Mouse (Mus musculus) liver, postnatal 0 days (tissue): ENCODE measurements at regions not wholly inside any gene's neighbourhood (a gene's known extent, or its start where the extent isn't known, plus 50 kb on each side); places are given as distances from the start of the nearest gene placed in this dataset. TPM values are rescaled to one million over a fixed set of nuclear protein-coding genes. Genes with fewer than 3 reads are reported as not detected.

Experiments used
- ATAC-seq: fragments of 200-750 bp; cut with Nextera tagmentation; 2 replicates; pipeline ENCODE4 v1.8.0; 2017; ENCODE audit warnings: mild to moderate bottlenecking, moderate library complexity
- DNase-seq: peaks from one replicate; pipeline ENCODE4 v3.0.0-alpha.2; 2016
- H3K27ac ChIP-seq: fragments of 300-500 bp; sonication (generic); 2 replicates; pipeline ENCODE4 v1.5.1; 2014; ENCODE audit warnings: antibody characterized with exemption, moderate library complexity, mild to moderate bottlenecking, low read depth
- H3K27me3 ChIP-seq: fragments of 300-500 bp; sonication (generic); 2 replicates; pipeline ENCODE4 v1.6.1; 2014; ENCODE audit warnings: low read length, control low read depth, mixed read lengths; ENCODE audit not compliant: insufficient read depth
- H3K36me3 ChIP-seq: fragments of 300-500 bp; sonication (generic); replicated peaks from 2 replicates; pipeline ENCODE4 v1.6.1; 2014; ENCODE audit warnings: mild to moderate bottlenecking, control low read depth, low read length, moderate library complexity, mixed read lengths; ENCODE audit not compliant: insufficient read depth
- H3K4me1 ChIP-seq: fragments of 300-500 bp; sonication (generic); 2 replicates; pipeline ENCODE4 v1.6.1; 2014; ENCODE audit warnings: antibody characterized with exemption, mild to moderate bottlenecking, control low read depth; ENCODE audit not compliant: insufficient read depth
- H3K4me2 ChIP-seq: fragments of 300-500 bp; sonication (generic); 2 replicates; pipeline ENCODE4 v1.6.1; 2014; ENCODE audit warnings: low read depth, mild to moderate bottlenecking, low read length, moderate library complexity, mixed read lengths
- H3K4me3 ChIP-seq: fragments of 300-500 bp; sonication (generic); 2 replicates; pipeline ENCODE4 v1.5.1; 2014; ENCODE audit warnings: low read depth, low read length
- H3K9ac ChIP-seq: fragments of 300-500 bp; sonication (generic); replicated peaks from 2 replicates; pipeline ENCODE4 v1.6.1; 2014; ENCODE audit warnings: mild to moderate bottlenecking, moderate library complexity
- H3K9me3 ChIP-seq: fragments of 300-500 bp; sonication (generic); 2 replicates; pipeline ENCODE4 v1.6.1; 2016; ENCODE audit warnings: mild to moderate bottlenecking, control low read depth, low read length, mixed read lengths
- CTCF ChIP-seq: sonication (generic); IDR thresholded peaks from 2 replicates; pipeline ENCODE4 v1.5.1; 2016; ENCODE audit warnings: antibody characterized with exemption, low read depth
- EP300 ChIP-seq: IDR thresholded peaks from 2 replicates; pipeline ENCODE4 v1.6.1; 2016; ENCODE audit warnings: antibody characterized with exemption, low read depth, mild to moderate bottlenecking
- WGBS: fragments of 180-500 bp; shearing (Covaris S2); extraction: QIAGEN DNeasy Blood & Tissue Kit; methylation state at CpG from one replicate; pipeline ENCODE4 v1.1.7; 2014; ENCODE audit not compliant: insufficient replicate concordance; 5-methylcytosine and 5-hydroxymethylcytosine counted together
- microRNA counts: library from miRNA; unstranded; fragments of <30 nt; microRNA quantifications from one replicate; lab custom pipeline; 2015
- microRNA-seq: library from miRNA; unstranded; fragments of <30 nt; microRNA quantifications from one replicate; pipeline ENCODE4, GENCODE M21; 2016

DNA sequence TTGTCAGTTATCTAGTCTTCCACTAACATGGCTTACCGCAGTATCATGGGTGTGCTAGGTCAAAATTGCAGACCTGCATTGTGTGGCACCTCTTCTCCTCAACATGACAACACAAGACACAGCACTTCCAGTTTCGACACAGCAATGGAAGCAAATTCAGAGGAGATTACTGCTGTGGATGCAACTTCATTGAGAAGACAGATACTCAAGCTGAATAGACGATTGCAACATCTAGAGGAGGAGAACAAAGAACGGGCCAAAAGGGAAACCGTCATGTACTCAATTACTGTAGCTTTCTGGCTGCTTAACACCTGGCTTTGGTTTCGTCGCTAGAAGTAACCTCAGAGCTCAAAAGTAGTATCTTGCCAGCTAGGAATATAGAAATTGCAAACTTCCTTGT is 368.4 kb downstream of the Tex13c3 start:
- ATAC-seq (no peak), DNase-seq (no peak)
- Histone ChIP-seq H3K36me3 (no peaks in the 10 kb centered on the region), H3K27ac (no peak overlapping the region), H3K4me1 (no peaks in the 10 kb centered on the region), H3K4me3 (no peak overlapping the region), H3K9me3 (no peaks in the 10 kb centered on the region), H3K9ac (no peak overlapping the region), H3K27me3 (no peaks in the 10 kb centered on the region), H3K4me2 (no peak overlapping the region)
- TF ChIP-seq EP300 (no peak), CTCF (no peak)
- WGBS: 62% methylated on average over 7 of the region's 7 CpGs

DNA sequence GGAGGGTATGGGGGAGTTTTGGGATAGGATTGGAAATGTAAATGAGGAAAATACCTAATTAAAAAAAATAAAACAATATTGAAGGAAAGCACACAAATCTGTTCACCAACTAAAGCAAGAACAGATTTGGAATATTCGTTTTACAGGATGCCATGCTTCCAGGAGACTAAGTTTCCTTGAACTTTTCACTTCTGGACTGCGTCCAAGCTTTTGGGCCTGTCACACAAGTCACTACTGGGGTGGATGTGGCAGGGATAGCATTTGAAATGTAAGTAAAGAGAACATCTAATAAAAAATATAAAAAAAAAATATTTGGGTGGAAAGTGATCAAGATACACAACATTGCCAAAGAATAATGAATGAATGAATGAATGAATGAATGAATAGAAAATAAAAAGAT is 378.2 kb downstream of the Tex13c3 start:
- Histone ChIP-seq H3K4me3 (no peak overlapping the region), H3K27ac (no peak overlapping the region), H3K4me1 (no peaks in the 10 kb centered on the region), H3K36me3 (no peaks in the 10 kb centered on the region), H3K9ac (no peak overlapping the region), H3K9me3 (no peaks in the 10 kb centered on the region), H3K4me2 (no peak overlapping the region), H3K27me3 (no peaks in the 10 kb centered on the region)
- no peak for TF ChIP-seq EP300
- no peak for TF ChIP-seq CTCF
- 63% methylated on average over 2 of the region's 2 CpGs for WGBS
- ATAC-seq (no peak), DNase-seq (no peak)

DNA sequence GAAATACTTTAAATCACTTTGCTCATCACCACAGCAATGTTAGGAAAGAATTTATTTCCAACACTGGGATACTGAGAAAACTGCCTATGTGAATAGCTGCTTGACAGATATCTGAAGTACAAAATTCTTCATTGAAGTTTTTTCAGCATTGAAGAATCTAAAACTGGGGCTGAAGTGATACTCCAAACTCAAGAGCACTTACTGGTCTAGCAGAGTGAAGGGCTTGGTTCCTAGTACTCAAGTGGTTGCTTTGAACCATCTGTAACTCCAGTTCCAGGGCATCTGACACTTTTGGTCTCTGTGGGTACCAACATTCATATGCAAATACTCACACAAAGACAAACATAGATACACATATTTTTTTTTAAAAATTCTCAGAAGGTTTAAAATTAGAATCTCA is 385.2 kb downstream of the Tex13c3 start:
- Histone ChIP-seq H3K4me1 (no peaks in the 10 kb centered on the region), H3K4me2 (no peak overlapping the region), H3K36me3 (no peaks in the 10 kb centered on the region), H3K4me3 (no peak overlapping the region), H3K9me3 (no peaks in the 10 kb centered on the region), H3K27ac (no peak overlapping the region), H3K9ac (no peak overlapping the region), H3K27me3 (no peaks in the 10 kb centered on the region)
- no peak for TF ChIP-seq CTCF
- TF ChIP-seq EP300: no peak
- no peak for ATAC-seq
- DNase-seq: no peak

DNA sequence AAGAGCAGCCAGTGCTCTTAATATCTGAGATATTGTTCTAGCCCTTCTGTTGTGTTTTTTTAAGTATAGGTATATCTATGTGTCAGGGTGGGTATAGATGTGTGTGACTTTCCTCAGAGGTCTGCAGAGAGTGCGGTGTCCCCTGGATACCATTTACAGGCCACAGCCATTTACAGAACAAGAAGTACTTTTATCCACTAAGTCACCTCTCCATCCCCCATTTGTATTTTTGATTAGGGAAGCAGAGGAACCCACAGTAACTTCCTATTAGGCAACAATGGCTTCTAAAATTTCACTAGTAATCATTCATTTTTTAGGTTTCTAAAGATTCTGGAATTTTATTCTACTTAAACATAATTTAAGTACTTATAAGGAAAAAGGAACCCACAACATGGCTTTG is 396.7 kb downstream of the Tex13c3 start:
- no peaks in the 10 kb centered on the region for H3K36me3 ChIP-seq
- no peak overlapping the region for H3K27ac ChIP-seq
- H3K4me2 ChIP-seq: no peak overlapping the region
- H3K27me3 ChIP-seq: no peaks in the 10 kb centered on the region
- no peak for DNase-seq
- WGBS: 65% methylated on average over 1 of the region's 1 CpGs
- H3K4me1 ChIP-seq: no peaks in the 10 kb centered on the region
- no peak for TF ChIP-seq EP300
- no peak for TF ChIP-seq CTCF
- H3K4me3 ChIP-seq: no peak overlapping the region
- no peak for ATAC-seq
- no peaks in the 10 kb centered on the region for H3K9me3 ChIP-seq
- no peak overlapping the region for H3K9ac ChIP-seq

DNA sequence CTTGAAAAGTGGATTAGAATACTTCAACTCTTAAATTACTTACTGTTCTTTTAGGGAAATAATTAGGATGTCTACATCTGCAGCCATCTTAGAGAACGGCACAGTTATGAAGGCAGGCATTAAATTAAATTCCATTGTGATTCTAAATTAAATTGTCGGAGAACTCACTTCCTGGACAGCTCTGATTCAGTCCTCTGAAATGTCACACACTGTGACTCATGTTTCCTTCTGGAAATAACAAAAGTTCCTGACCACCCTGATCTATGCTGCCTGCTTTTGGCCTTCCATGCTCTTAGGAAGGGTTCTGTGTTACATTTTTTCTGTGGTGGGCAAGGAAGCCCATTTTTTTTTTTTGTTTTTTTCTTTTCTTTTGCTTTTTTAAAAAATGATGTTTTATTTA is 401.1 kb downstream of the Tex13c3 start:
- 80% methylated on average over 2 of the region's 2 CpGs for WGBS
- Histone ChIP-seq H3K27ac (no peak overlapping the region), H3K36me3 (no peaks in the 10 kb centered on the region), H3K27me3 (no peaks in the 10 kb centered on the region), H3K4me2 (no peak overlapping the region), H3K9ac (no peak overlapping the region), H3K9me3 (no peaks in the 10 kb centered on the region), H3K4me3 (no peak overlapping the region), H3K4me1 (no peaks in the 10 kb centered on the region)
- ATAC-seq: no peak
- no peak for DNase-seq
- TF ChIP-seq CTCF (no peak), EP300 (no peak)

MicroRNA genes in the stretch of these regions (microRNA counts, 519-probe panel; counts per million panel counts)
- not detected for microRNA mmu-miR-221 (lab: Ali Mortazavi, UCI)
- not detected for microRNA mmu-miR-222 (lab: Ali Mortazavi, UCI)

Small RNA genes lying in the stretch of these regions (microRNA-seq; reads per million reads assigned to microRNA genes)
- gene Mir221 (608 reads per million, percentile 65 among the genes with 10 or more reads in this experiment), gene Mir222 (272 reads per million, percentile 55 among the genes with 10 or more reads in this experiment)
